Mouse (Mus musculus) telencephalon, adult 2 months (tissue): ENCODE data around the gene Astn2.
A peak's percentile ranks its signal among the peaks of the same experiment; 100 is the strongest.

Experiments
- DNase-seq: peaks from one replicate; pipeline ENCODE4 v3.0.0-alpha.2; 2011; ENCODE audit warnings: low read depth, low spot score

Gene Astn2

GRCm38 (mm10) chr4:65864551-65864950 lies 539.9 kb downstream of the Astn2 start:
- DNase-seq: no peak

- no peak for DNase-seq
Measured at GRCm38 (mm10) chr4:65843191-65843590, 561.2 kb downstream of the Astn2 start.

DNA sequence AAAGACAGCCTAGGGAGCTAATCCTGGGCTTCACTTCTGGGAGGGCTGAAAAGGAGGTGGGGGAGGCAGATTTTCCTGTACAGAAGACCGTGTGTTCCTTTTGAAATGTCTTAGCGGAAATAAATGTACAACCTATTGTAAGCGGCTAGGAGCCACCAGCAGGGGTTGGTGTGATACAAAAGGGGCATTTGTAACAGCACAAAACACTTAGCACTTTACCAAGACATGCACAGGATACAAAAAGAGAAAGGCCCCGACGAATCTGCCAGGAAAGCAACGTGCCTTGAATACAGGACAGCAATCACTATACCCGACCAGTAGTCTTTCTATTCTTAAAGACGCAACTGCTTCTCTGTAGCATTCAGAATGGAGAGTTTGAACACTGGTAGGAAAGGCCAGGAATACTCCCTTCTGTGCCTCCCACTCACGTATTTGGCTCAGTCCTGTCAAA lies 564.8 kb downstream of the Astn2 start:
- DNase-seq: peak; percentile 19

DNA sequence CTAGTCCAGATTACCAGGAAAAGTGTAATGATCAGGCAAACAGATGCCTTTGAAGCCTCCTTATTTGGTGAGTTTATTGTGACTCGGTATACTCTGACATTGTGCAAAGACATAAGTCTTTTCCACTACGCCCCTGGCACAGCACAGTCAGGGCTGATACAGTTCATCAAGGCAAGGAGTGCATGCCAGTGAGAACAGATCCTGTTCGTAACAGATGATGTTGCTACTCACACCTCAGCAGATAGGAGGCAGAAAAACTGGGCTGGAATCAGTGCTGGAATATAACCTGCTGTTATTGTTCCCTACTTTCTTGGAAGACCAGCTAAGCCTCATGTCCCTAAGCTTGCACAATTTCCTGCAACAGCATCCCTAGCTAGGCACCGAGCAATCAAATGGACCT lies 565.6 kb downstream of the Astn2 start:
- DNase-seq: peak; percentile 19

DNA sequence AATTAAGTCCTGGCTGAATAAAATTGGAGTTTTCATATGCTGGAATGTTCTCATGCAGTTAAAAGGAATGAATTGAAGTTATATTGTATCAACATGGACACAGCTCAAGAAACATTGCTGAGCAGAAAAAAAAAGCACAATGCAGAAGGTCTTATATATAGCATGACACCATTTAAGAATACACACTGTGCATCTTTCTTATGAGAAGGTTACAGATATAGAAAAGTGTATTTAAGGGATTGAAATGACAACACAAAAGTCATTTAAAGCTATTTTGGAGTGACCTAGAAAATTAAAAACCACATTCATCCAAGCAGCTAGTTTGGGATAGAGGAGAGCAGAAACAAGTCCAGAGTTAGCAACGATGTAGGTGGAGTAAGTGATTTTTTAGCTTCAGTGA lies 571.4 kb downstream of the Astn2 start:
- peak; percentile 58 for DNase-seq

- DNase-seq: no peak
Measured at GRCm38 (mm10) chr4:65831872-65832271, 572.5 kb downstream of the Astn2 start.

DNA sequence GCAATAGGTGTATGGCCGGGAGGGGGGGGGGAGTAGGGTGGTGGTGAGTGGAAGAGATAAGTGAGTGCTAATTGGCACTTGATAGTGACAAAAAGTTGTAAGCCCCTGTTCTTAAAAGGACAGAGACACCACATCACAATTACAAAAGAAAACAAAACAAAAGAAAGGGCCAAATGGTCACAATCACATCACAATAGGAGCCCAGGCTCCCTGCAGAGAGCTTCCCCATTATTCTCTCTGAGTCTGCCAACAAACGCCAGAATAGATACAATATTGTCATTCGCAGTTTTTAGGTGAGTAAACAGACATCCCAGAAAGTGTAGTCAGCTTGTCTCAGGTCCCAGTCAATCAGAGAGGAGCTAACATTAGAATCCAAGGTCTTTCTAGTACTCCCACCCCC lies 573.9 kb downstream of the Astn2 start:
- DNase-seq: no peak

DNA sequence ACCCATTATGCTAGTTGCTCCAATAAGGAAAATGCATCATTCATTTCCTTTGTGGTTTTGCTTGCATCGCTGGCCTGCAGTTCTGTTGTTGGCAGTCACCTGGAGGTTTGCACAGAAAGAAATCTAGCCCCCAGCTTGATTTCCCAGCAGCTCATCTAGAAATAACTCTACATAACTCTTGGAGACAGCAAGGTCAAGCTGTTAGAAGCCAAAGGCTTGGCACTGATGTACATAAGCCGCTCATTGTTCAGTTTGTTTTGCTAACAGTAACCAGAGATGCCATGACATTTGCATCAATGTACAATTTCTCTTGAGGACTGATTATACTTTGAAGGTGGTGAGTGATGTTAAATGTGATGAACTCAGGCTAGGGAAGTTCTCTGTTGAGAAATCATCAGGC lies 583.3 kb downstream of the Astn2 start:
- DNase-seq: no peak

GRCm38 (mm10) chr4:65820236-65820635 lies 584.2 kb downstream of the Astn2 start:
- DNase-seq: no peak

DNA sequence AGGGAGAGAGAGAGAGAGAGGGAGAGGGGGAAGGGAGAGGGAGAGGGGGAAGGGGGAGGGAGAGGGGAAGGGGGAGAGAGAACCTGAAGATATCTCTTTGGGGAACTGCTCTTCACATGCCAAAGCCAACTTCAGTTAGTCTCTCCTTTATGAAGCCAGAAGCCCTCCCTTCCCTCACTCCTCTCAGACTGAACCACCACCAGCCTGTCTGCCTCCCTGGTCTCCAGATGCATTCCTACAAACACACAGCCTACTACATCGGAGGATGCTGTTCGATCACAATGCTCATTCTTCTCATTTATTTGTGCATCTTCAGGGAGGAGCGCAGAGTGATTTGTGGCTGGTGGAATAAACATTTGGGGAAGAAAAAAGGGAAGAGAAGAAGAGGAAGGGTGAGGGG lies 584.6 kb downstream of the Astn2 start:
- DNase-seq: no peak

DNA sequence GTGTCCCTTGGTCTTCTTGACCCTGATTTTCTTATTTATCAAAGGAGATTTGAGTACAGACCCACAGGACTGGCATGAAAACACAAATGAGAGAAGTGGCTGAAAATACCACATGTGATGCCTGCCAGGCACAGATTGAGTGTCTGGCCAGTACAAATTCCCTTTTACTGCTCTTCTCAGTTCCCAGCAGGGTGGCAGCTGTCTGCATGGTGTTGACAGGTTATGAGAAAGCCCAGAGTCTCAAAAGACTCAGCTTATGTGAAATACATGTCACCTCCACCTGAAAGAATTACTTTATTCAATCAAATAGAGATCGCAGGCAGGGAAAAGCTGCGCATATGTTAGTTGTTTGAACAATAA lies 590.3 kb downstream of the Astn2 start:
- DNase-seq: no peak

DNA sequence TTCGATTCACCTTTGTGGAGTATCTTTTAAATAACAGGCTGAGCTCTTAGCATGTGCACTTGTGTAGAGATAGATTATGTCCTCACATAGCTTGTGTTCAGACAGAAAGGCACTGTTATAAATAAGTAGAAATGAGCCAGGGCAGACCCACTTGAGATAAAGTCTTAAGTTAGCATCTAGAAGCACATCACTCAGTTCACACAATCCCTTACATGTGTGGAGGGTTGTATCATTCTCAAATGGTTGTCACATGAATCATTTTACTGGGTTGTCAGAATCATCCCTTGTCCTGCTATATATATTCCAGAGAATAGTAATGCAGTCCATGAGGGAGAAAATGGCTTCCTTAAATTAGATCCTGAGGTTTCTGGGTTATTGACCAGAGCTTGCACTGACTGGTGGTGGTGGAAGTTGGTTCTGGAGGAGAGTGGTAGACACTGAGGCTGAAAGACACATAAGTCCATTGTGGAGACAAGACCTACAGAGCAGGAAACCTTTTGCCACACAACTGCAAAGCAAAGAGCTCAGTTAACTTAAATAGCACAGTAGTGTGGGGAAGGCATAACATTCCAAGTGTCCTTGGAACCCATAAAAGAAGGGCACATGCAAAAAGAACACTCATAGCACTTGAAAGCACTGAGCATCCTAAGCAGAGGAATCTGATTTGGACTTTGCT lies 590.8 kb downstream of the Astn2 start:
- DNase-seq: no peak

DNA sequence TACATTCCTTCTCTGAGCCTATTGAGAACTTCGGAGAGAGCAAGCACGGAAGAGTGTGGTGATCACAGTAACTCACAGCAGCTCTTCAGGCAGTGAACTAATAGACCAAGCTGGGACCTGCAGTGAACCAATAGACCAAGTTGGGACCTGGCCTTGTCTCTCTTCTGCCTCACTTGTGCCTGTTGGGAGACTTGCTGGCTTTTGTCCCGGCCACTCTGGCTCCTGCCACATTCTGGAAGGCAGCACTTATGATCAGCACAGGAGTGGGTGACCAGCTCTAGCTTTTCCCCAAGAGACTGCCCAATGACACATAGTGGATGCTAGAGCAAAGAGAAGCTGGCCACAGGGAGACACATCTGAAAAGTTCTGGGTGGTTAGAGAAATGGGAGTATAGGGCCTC lies 597.1 kb downstream of the Astn2 start:
- DNase-seq: no peak

GRCm38 (mm10) chr4:65801204-65801603 lies 603.2 kb downstream of the Astn2 start:
- no peak for DNase-seq

GRCm38 (mm10) chr4:65791051-65791450 lies 613.4 kb downstream of the Astn2 start:
- DNase-seq: no peak

- no peak for DNase-seq
Measured at GRCm38 (mm10) chr4:65773368-65774010, 630.9 kb downstream of the Astn2 start.

DNA sequence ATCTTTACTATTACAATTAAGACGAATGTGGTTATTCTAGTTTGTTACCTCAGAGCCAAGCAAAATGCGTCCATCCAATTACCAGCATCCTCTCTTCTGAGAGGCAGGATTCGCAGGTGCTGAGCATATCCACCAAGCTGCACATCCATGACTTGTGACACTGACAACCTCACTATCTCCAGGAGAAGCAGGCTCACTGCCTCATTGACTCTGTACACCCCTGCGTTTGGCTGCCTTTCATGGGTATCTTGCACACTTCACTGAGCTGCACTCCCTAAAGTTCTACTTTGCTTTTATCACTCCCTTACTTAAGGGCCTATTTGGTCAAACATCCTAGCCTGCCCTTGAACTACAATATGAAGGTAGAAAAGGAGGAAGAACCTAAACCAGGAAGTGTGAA lies 633.5 kb downstream of the Astn2 start:
- DNase-seq: no peak

DNA sequence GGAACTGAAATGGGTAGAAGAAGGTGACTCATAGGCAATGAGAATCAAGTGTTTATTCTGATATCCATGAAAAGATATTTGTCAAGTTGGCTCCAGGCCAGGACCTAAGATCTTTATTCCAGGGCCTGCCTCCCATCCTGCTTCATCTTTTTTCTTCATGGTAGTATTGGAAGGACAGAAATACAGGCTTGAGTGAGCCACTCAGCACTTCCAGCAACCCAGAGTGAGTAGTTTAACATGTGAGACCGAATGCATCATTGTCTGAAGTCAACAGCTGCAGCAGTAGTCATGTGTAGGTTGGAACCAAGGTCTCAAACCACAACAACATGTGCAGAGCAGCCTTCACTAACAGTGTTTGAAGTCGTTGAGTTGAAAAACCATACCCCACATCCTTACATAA lies 636.5 kb downstream of the Astn2 start:
- no peak for DNase-seq

DNA sequence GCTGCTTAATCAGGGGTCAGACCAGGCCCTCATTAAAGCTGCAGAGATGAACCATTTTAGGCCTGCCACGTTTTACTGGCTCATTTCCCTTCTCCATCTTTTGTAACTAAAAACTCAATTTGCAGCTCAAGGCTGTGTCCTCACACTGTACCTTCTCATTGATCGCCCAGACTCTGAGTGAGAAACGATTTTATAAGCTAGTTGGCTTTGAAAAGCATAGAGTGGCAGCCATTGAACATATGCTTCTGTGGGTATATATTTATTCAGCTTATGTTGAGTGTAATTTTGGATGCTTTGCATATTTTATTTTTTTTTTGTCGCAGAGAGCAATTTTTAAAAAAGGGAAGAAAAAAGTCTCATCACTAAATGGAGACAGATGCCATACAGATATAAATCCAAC lies 637.0 kb downstream of the Astn2 start:
- peak; percentile 83 for DNase-seq

DNA sequence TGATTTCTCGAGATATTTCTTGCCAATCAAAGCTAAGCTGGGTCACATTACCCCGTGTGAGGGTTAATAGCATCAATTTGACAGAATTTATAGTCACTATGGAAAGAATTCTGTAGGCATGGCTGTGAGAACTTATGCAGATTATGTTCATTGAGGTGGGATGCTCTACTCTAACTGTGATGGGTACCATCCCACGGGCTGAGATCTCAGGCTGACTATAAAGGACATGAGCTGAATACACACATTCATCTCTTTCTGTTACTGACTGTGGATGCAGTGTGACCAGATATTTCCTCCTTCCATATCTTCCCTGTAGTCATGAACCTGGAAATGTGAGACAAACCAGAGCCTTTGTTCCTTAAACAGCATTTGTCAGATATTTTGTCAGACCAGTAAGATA lies 639.1 kb downstream of the Astn2 start:
- no peak for DNase-seq

DNA sequence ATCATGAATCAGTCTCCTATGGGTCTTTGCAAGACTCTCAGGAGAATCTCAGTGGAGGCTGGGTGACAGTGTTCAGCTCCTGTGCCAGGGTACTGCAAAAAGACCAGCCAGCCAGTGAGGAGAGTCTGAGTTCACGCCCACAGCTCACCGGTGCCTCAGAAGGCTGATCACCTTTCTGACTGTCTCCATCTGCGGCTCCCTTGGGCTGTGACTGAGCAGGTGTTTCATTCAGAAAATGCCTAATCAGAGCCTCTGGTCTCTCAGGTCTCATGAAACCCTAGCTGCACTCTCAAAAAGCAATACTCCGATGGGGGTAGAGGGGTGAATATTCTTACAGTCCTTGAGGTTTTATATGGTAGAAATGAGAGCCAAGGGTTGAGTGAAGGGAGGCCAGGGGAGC lies 640.1 kb downstream of the Astn2 start:
- DNase-seq: no peak

DNA sequence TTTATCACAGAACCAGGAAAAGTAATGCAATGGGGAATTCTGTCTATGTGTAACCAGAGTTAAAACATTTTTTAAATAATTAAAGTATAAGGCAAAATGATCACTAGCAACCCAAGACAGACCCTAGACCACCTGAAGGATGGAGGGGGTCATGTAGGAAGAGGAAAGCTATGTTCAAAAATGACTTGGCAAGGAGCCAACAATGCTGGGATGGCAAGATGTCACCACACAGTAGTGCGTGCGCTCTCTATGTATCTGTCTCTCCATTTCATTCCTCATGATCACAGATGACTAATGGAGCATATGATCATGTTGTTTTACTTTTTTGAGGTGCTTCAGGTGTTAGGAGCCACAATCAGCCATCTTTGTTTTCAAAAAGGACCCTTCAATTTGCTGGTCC lies 640.6 kb downstream of the Astn2 start:
- no peak for DNase-seq

DNA sequence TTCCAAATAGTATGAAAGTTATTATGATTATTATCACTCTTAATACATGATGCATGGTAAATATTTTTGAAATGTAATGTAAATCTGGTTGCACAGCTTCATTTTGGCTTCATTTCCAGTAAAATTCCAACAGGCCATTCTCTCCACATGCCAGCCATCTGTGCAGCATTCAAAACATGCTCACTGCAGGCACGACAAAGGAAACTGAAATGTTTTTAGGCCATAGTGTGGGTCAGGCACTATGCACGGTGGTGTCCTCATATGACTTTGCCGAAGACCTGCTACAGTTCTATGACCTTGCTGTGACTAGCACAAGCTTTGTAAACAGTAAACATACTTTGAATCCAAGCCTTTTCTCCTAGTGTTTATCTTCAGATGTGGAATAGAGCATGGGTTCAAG lies 642.3 kb downstream of the Astn2 start:
- no peak for DNase-seq

GRCm38 (mm10) chr4:65761658-65762057 lies 642.8 kb downstream of the Astn2 start:
- DNase-seq: no peak
